Mouse (Mus musculus) ovary, postnatal 10 days (tissue): ENCODE measurements around the gene Hdac7.

Source experiments
- DNase-seq: peaks from one replicate; pipeline ENCODE4 v3.0.0; 2022; ENCODE audit warnings: low spot score

The Hdac7 gene

GRCm38 (mm10) chr15:97743961-97744525 lies 100.3 kb downstream of the Hdac7 start:
- no peak for DNase-seq

GRCm38 (mm10) chr15:97743210-97743609 lies 101.1 kb downstream of the Hdac7 start:
- DNase-seq: no peak
